Mouse (Mus musculus) neural tube, embryonic 11.5 days (tissue): Measurements from ENCODE around the gene Fam20b. TPM values are rescaled to one million over a fixed set of nuclear protein-coding genes. Genes with fewer than 3 reads are reported as not detected.

ENCODE experiments used
- ATAC-seq: fragments of 200-750 bp; cut with Nextera tagmentation; 2 replicates; pipeline ENCODE4 v1.8.0; 2017; ENCODE audit warnings: moderate number of reproducible peaks, mild to moderate bottlenecking, moderate TSS enrichment, moderate library complexity; ENCODE audit not compliant: insufficient read depth, low FRiP score, low TSS enrichment
- DNase-seq: peaks from one replicate; pipeline ENCODE4 v3.0.0-alpha.2; 2015; ENCODE audit warnings: low spot score
- H3K27ac ChIP-seq: fragments of 300-500 bp; sonication (generic); 2 replicates; pipeline ENCODE4 v1.5.1; 2014; ENCODE audit warnings: low read depth, mild to moderate bottlenecking, low read length
- H3K27me3 ChIP-seq: fragments of 300-500 bp; sonication (generic); 2 replicates; pipeline ENCODE4 v1.6.1; 2014; ENCODE audit warnings: mild to moderate bottlenecking, low read length, mixed read lengths; ENCODE audit not compliant: control insufficient read depth, insufficient read depth
- H3K36me3 ChIP-seq: fragments of 300-500 bp; sonication (generic); 2 replicates; pipeline ENCODE4 v1.6.1; 2014; ENCODE audit warnings: mild to moderate bottlenecking, low read length, moderate library complexity, mixed read lengths; ENCODE audit not compliant: control insufficient read depth, insufficient read depth
- H3K4me1 ChIP-seq: fragments of 300-500 bp; sonication (generic); 2 replicates; pipeline ENCODE4 v1.6.1; 2014; ENCODE audit warnings: low read length, mixed read lengths; ENCODE audit not compliant: control insufficient read depth, insufficient read depth
- H3K4me2 ChIP-seq: fragments of 300-500 bp; sonication (generic); 2 replicates; pipeline ENCODE4 v1.6.1; 2014; ENCODE audit warnings: low read depth, mild to moderate bottlenecking, moderate library complexity
- H3K4me3 ChIP-seq: fragments of 300-500 bp; sonication (generic); 2 replicates; pipeline ENCODE4 v1.5.1; 2014; ENCODE audit warnings: low read depth, low read length
- H3K9ac ChIP-seq: fragments of 300-500 bp; sonication (generic); 2 replicates; pipeline ENCODE4 v1.6.1; 2014; ENCODE audit warnings: mild to moderate bottlenecking, low read length
- H3K9me3 ChIP-seq: fragments of 300-500 bp; sonication (generic); 2 replicates; pipeline ENCODE4 v1.6.1; 2016; ENCODE audit warnings: low read length; ENCODE audit not compliant: control insufficient read depth
- WGBS: fragments of 180-500 bp; shearing (Covaris S2); extraction: QIAGEN DNeasy Blood & Tissue Kit; methylation state at CpG from one replicate; pipeline ENCODE4 v1.1.7; 2014; 5-methylcytosine and 5-hydroxymethylcytosine counted together
- polyA plus RNA-seq: library from polyadenylated mRNA; unstranded; fragments of >200 nt; fragmentation: Nextera tagmentation; extraction: Ambion mirVana; gene quantifications from 2 replicates; pipeline ENCODE4 v1.2.1, GENCODE M21; 2014

Fam20b gene
- polyA plus RNA-seq, 1 experiment from 2014 or later = 29.7 TPM

- Histone ChIP-seq H3K4me1 (no peaks in the 10 kb centered on the region), H3K36me3 (no peaks in the 10 kb centered on the region), H3K27me3 (no peaks in the 10 kb centered on the region), H3K9me3 (no peaks in the 10 kb centered on the region), H3K27ac (no peak overlapping the region), H3K4me3 (no peak overlapping the region), H3K4me2 (no peak overlapping the region), H3K9ac (no peak overlapping the region)
- whole genome bisulfite sequencing = 73% methylated on average over 3 of the region's 3 CpGs
- no peak for DNase-seq
- no peak for ATAC-seq
These were observed 15.1 kb upstream of the Fam20b start for GRCm38 (mm10) chr1:156734019-156734418.

GRCm38 (mm10) chr1:156733559-156733958 is 14.7 kb upstream of the Fam20b start:
- ATAC-seq = no peak
- no peak overlapping the region for H3K4me2 ChIP-seq

GRCm38 (mm10) chr1:156732996-156733395 is 14.1 kb upstream of the Fam20b start:
- H3K4me3 ChIP-seq = no peak overlapping the region
- H3K9ac ChIP-seq = no peak overlapping the region
- H3K27me3 ChIP-seq = no peaks in the 10 kb centered on the region
- no peaks in the 10 kb centered on the region for H3K9me3 ChIP-seq
- H3K36me3 ChIP-seq = no peaks in the 10 kb centered on the region
- ATAC-seq (no peak), DNase-seq (no peak)
- WGBS = 95% methylated on average over 5 of the region's 5 CpGs
- H3K4me1 ChIP-seq = no peaks in the 10 kb centered on the region
- no peak overlapping the region for H3K27ac ChIP-seq
- no peak overlapping the region for H3K4me2 ChIP-seq

More at GRCm38 (mm10) chr1:156733559-156733958, 14.7 kb upstream of the Fam20b start:
- Histone ChIP-seq H3K27me3 (no peaks in the 10 kb centered on the region), H3K4me1 (no peaks in the 10 kb centered on the region), H3K27ac (no peak overlapping the region), H3K9me3 (no peaks in the 10 kb centered on the region), H3K36me3 (no peaks in the 10 kb centered on the region), H3K4me3 (no peak overlapping the region), H3K9ac (no peak overlapping the region)
- no peak for DNase-seq
- WGBS = 92% methylated on average over 9 of the region's 9 CpGs

- H3K4me2 ChIP-seq = no peak overlapping the region
- no peak overlapping the region for H3K9ac ChIP-seq
- DNase-seq = no peak
- H3K36me3 ChIP-seq = no peaks in the 10 kb centered on the region
- H3K9me3 ChIP-seq = no peaks in the 10 kb centered on the region
- 65% methylated on average over 9 of the region's 9 CpGs for WGBS
- no peak for ATAC-seq
- no peaks in the 10 kb centered on the region for H3K27me3 ChIP-seq
- no peak overlapping the region for H3K27ac ChIP-seq
- H3K4me1 ChIP-seq = no peaks in the 10 kb centered on the region
- H3K4me3 ChIP-seq = no peak overlapping the region
These were observed 11.9 kb upstream of the Fam20b start for GRCm38 (mm10) chr1:156730802-156731201.

- DNase-seq = no peak
- no peak overlapping the region for H3K9ac ChIP-seq
- no peaks in the 10 kb centered on the region for H3K36me3 ChIP-seq
- H3K27me3 ChIP-seq = no peaks in the 10 kb centered on the region
- no peak overlapping the region for H3K4me2 ChIP-seq
- H3K4me1 ChIP-seq = no peaks in the 10 kb centered on the region
- no peak overlapping the region for H3K27ac ChIP-seq
- no peaks in the 10 kb centered on the region for H3K9me3 ChIP-seq
- no peak overlapping the region for H3K4me3 ChIP-seq
- ATAC-seq = no peak
- 86% methylated on average over 13 of the region's 14 CpGs for WGBS
These were observed 8.6 kb upstream of the Fam20b start for GRCm38 (mm10) chr1:156727234-156728108.

- Histone ChIP-seq H3K27ac (no peak overlapping the region), H3K4me1 (no peaks in the 10 kb centered on the region), H3K36me3 (no peaks in the 10 kb centered on the region), H3K9me3 (no peaks in the 10 kb centered on the region), H3K4me2 (no peak overlapping the region), H3K27me3 (no peaks in the 10 kb centered on the region), H3K4me3 (no peak overlapping the region), H3K9ac (no peak overlapping the region)
- DNase-seq = no peak
- ATAC-seq = no peak
- WGBS = 57% methylated on average over 6 of the region's 6 CpGs
These were observed 3.2 kb upstream of the Fam20b start for GRCm38 (mm10) chr1:156722089-156722488.

GRCm38 (mm10) chr1:156720046-156720445 is 1.2 kb upstream of the Fam20b start:
- no peak overlapping the region for H3K27ac ChIP-seq
- 49% methylated on average over 4 of the region's 4 CpGs for WGBS
- H3K36me3 ChIP-seq = no peaks in the 10 kb centered on the region; the same call in 1 of the 2 replicates
- no peaks in the 10 kb centered on the region for H3K4me1 ChIP-seq
- DNase-seq (no peak), ATAC-seq (no peak)
- H3K9ac ChIP-seq = no peak overlapping the region
- no peak overlapping the region for H3K4me3 ChIP-seq
- H3K27me3 ChIP-seq = no peaks in the 10 kb centered on the region
- no peak overlapping the region for H3K4me2 ChIP-seq
- no peaks in the 10 kb centered on the region for H3K9me3 ChIP-seq

GRCm38 (mm10) chr1:156718286-156718949 is 468 bp downstream of the Fam20b start:
- H3K4me1 ChIP-seq = no peaks in the 10 kb centered on the region
- WGBS = 0% methylated on average over 34 of the region's 73 CpGs
- H3K36me3 ChIP-seq = no peaks in the 10 kb centered on the region; the same call in 1 of the 2 replicates
- H3K27me3 ChIP-seq = no peaks in the 10 kb centered on the region
- peak; percentile 86 for ATAC-seq
- peak overlapping the region; percentile 82 for H3K4me3 ChIP-seq
- peak; percentile 78 for DNase-seq
- H3K9me3 ChIP-seq = no peaks in the 10 kb centered on the region
- peak overlapping the region; percentile 89 for H3K9ac ChIP-seq
- peak overlapping the region; percentile 85 for H3K27ac ChIP-seq
- H3K4me2 ChIP-seq = peak overlapping the region; percentile 59
